Mouse (Mus musculus) CD4-positive helper T cell, adult 2 months (primary cell): ENCODE measurements around the gene Dnaja3.
A peak's percentile ranks its signal among the peaks of the same experiment; 100 is the strongest.

Experiments used
- DNase-seq: peaks from one replicate; pipeline ENCODE4 v3.0.0-alpha.2; 2012; ENCODE audit warnings: low read depth, missing footprints, low spot score

The Dnaja3 gene

DNA sequence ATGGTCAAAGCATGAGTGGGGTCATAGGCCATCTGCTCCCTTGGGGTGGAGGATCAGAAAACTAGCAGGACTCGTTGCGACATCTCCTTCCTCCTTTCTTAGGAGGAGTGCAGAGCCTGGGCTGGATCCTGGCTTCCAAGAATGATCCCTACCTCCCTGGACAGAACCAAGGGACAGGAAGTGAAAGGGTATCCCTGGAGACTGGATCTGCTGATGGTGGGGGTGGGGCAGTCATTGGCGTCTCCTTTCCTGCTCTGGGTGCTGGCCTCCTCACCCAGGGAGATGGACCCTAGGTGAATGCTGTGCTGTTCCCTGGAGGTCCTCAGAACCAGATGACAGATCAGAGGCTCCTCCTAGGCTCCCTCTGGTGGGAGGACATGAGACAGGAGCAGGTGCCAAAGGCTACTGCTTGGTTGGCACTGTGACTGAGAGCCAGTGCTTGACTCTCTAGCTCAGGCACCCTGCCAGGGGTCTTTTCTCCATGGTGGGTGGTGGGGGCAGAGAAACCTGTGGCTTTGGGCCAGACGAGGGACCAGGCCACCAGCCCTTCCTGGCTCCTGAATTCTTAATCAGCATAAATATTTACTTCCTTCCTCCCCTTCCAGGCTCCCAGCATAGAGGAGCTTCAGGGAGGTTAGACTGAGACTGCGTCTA, 33.2 kb upstream of the Dnaja3 start:
- DNase-seq = no peak

DNA sequence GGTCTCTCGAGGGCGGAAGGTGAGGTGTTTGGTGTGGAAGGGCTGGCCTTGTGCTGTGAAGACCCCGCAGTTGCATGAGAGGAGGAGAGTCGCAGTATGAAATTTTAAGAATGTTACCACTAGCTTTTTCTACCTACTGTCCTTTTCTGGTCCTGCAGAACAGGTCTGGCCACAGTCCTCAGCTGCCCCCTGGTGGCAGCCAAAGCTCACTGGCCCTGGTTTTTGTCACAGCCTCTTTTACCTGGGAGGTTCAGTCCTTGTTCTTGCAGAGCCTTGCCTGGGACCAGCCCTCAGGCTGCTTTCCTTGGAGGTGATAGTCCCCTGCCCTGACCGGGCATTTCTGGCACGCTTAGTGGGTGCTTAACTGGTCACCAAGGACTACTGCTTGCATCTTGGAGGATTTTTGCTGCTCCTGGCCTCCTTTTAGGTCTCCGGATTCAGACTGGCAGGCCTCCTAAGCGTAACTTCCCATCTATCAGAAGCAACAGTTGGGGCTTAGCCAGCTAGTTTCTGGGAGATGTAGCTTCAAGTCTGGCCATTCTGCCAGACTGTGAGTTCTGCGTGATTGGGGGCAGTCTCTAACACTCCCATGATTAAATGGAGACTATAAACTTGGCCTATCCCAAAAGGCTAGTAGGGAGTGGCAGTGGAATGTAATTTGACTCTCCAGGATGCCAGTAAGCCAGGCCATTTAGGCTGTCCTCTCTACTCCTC, 31.8 kb upstream of the Dnaja3 start:
- DNase-seq = peak; percentile 85

DNA sequence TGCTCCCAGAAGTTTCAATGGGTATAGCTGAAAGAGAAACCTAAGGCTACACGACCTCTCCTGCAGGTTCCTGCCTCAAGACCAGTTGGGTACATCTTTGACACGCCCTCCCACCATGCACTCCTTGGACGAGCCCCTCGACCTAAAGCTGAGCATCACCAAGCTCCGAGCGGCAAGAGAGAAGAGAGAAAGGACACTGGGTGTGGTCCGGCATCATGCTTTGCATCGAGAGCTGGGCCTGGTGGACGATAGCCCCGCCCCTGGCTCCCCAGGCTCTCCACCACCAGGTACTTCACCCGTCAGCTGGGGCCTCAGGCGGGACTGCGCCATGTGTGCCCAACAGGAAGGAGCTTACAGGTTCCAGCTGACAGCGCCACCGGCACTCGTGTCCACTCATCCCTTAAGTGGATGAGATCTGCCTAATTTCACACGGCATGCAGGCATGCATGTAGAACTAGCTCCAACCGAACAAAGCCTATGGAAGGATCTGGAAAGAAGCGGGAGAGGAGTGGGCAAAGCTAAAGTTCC, 31.2 kb upstream of the Dnaja3 start:
- DNase-seq = no peak

DNA sequence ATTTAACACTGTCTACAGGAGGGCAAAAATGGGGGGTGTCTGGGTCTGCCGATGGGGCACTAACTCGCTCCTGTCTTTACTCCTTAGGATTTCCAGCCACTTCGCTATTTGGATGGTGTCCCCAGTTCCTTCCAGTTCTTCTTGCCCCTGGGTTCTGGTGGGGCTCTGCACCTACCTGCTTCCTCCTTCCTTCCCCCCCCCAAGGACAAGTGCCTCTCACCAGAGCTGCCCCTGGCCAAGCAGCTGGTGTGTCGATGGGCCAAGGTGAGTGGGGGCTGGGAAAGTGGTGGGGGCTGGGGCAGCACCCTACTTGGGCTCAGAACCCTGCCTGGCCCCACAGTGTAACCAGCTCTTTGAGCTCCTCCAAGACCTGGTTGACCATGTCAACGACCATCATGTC, 28.6 kb upstream of the Dnaja3 start:
- DNase-seq = no peak

DNA sequence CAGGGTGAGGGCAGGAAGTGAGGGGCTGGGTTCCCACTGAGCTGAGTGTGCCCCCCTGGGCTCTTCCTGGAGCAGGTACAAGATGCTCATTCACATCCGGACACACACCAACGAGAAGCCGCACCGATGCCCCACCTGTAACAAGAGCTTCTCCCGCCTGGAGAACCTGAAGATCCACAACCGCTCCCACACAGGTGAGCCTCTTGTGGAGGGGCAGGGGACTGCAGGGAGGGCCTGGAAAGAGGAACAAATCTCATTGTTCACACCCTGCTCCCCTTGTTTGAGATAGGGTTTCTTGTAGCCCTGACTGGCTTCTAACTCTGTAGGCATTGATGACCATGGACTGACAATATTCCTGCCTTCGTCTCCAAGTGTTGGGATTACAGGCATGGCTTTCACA, 28.1 kb upstream of the Dnaja3 start:
- DNase-seq = no peak

DNA sequence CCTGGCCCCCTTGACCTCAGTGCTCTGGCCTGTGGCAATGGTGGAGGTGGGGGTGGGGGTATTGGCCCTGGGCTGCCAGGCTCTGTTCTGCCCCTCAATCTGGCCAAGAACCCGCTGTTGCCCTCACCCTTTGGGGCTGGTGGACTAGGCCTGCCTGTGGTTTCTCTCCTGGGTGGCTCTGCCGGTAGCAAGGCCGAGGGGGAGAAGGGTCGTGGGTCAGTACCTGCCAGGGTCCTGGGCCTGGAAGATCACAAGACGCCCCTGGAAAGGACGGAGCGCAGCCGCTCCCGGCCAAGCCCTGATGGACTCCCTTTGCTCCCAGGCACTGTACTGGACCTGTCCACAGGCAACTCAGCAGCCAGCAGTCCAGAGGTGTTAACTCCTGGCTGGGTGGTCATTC, 26.1 kb upstream of the Dnaja3 start:
- no peak for DNase-seq

DNA sequence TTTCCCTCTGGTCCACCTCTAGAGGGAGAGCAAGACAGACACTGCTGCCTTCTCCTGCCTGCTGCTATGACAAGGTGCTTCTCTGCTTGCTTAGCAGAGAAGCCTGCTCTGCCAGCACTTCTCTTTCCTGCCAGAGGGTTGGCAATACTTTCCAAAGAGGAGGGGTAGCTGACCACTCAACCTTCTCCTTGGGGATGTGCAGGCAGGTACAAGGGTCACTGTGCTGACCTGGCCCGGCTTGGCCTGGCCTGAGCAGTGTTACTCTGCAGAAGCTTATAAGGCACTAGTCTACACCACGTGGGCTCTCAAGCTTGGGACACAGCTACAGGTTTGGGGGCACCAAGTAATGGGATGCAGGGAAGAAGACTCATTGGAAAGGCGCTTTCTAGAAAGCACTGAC, 25.1 kb upstream of the Dnaja3 start:
- no peak for DNase-seq

DNA sequence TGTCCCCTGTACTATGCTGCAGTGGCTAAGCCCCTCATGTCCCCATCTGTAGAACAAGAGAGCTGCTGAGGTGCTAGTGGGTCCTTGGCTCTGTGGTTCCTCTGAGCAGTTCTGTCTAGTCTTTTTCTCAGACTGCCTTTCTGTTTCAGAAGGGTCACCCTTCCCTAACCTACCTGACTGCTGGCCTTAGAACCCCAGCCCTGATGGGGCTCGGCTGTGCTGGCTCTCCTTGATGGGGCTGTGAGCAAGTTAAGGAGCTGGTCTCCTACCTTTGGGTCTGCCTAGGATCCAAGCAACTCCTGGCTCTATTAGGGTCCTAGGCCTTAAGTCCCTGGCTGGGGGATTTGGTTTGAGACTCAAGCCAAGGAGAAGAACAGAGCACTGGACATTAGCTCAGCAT, 24.5 kb upstream of the Dnaja3 start:
- DNase-seq = no peak

DNA sequence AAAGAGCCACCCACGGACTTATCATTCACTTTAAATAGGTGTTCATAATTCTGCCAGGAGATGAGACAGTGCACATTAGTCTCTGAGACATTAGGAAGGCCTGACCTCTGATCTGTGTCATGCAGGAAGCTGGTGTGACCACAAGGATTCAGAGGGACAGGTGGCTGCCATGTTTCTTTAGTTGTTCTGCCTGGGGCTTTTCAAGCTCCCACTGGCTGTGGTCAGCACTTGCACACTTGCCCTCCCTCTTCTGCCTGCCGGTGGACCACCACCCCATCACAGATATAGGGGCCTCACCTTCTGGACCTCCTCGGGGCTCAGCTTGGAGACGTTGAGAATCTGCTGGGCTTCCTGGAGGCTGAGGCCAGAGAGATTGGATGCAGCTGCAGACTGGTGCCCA, 23.0 kb upstream of the Dnaja3 start:
- DNase-seq = no peak

DNA sequence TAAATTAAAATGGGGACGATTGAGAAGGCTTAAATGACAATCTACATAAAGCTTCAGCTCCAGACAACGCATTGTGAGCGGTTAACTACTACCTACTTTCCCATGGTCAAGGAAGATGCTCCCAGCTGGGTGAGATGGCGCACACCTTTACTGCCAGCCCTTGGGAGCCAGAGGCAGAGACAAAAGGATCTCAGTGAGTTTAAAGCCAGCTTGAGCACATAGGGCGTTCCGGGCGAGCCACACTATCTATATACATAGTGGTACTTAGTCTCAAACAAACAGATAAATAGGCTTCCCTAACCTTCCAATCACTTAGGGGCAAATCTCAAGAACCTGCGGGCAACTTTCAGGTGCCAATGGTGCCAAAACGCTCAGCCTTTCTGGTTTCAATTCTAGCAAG, 15.7 kb upstream of the Dnaja3 start:
- no peak for DNase-seq

DNA sequence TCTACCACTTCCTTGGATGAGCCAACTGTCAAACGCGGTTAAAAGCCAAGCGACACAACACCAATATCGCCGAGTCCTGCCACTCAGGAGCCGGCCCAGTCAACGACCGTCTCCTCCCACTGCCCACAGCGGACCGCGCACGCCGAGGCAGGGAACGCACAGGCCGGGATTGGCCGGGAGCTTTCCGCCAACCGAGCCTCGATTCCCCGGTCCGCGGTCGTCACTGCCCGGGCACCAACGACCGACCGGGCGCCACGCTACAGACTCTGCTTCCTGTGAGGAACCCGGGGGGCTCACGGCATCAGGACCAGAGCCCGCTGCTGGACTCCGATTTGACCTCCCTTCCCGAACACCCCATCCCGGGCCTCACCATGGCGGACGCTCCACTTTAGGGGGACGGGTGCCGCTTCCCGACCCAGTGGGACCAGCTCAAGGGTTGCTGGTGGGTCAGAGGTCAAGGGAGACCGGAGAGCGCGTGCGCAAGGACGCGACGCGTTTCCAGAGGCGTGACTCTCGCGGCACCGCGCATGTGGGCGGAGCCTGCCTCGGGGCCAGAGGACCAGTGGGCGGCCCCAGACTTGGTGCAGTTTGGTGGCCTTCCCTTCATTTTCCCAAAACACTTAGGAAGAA, 15.2 kb upstream of the Dnaja3 start, which contains the start of gene Pam16:
Pam16 (minus strand) TSS at position 508 of the 630 bp plus-strand sequence.
- peak; percentile 90 for DNase-seq

DNA sequence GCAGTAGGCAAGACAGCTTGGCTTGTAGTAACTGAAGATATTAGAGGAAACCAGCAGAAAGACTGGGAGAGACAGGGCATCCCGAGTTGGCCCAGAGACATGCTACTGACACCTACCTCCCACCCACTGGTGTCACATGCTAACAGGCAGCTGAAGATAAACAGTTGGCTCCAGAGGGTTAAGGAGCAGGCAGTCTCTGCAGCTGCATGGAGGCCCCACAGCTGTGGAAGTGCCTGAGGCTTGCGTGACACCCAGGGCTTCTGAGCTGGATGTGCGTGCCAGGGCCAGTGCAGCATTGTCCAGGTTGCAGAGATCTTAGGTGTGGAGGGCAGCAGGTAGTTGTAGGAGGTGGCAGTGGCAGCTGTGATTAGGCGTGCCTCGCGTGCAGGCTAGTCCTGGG, 12.7 kb upstream of the Dnaja3 start:
- DNase-seq = no peak

DNA sequence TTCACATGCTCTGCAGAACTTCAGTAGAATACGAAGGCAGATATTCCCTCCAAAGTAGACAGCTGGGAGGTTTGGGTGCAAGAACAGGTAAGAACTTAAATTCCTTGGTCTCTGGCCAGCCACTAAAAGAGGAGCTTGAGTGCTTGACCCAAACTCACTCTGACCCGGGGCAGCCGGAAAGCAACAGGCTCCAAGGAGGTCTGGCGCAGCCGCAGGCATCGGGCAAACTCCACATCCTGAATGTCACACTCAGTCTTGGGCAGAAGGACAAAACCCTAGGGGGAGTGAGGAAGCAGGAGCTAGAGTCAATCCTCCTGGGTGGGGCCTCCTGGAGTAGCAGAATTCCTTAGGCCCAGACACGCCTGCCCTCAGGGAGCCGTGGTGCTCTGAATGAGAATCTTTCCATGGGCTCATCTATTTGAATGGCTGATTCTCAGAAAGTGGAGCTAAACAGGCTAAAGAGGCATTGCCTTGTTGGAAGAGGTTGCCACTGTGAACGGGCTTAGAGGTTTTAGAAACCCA, 10.8 kb upstream of the Dnaja3 start:
- DNase-seq = no peak

DNA sequence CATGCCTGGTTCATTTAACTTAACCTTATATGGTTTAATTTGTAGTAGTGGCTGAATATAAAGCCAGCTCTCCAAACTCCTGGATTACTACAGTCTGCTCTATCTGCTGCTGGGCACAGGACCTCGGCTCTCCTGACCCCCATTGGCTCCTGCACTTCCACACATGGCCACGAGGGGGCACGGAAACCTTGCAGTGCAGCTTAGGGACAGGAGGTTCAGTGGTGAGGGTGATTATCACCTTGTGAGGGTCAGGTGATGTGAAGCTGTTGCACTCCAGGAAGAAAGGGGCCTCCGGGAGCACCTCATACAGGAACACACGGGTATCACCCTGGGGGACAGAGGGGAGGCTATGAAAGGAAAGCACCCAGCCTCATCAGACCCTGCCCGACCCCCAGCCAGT, 9.8 kb upstream of the Dnaja3 start:
- DNase-seq = peak; percentile 74

DNA sequence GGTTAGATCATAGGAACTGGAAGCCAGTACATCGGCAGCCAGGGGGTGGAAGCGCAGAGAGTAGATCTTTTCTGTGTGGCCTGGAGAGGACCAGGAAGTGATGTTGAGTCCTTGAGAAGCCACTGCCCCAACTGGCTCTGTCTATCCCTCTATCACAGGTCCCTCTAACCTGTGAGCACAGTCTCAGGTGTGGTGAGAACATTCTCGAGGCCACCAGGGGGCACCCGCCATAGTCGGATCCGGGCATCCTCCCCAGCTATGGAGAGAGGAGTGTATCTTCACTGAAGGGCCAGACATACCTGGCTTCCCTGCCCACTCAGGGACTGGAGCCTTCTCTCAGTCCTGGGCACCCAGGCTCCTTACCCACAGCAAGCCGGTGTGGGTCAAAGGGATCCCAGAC, 7.7 kb upstream of the Dnaja3 start:
- no peak for DNase-seq

DNA sequence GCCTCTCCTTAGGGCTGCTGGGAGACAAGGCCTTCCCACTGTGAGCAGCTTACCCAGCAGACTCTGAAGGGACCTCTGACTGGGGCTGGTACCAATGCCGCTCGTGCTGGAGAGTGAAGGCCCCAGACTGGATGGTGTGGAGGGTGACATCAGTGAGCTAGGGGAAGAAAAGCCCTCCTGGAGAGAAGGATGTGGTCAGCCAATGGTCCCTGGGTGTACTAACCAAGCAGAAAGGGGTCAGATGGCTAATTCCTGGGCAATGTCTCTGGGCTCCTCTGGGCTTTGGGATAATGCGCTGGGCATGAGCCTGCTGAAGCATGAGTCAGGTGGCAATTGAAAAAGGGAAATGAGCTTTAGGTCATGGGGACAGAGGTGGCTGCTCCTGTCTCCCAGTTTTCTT, 6.1 kb upstream of the Dnaja3 start:
- DNase-seq = no peak

DNA sequence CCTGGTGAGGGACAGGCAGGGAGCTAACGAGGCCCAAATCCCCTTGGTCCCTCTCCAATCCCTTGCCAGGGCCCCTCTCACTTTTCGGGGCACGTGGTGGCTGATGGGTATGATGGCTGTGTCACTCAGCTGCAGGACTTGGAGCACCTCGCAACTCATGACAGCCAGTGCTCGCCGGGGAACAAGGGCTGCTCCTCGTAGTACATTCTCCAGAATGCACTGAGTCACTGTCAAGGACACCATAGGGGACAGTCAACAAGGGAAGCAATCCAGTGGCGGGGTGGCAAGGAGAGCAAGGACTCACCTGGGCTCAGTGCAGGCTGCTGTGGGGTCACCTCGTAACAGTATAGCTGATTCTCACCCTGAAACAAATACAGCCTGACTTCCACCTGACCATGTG, 5.1 kb upstream of the Dnaja3 start:
- no peak for DNase-seq

DNA sequence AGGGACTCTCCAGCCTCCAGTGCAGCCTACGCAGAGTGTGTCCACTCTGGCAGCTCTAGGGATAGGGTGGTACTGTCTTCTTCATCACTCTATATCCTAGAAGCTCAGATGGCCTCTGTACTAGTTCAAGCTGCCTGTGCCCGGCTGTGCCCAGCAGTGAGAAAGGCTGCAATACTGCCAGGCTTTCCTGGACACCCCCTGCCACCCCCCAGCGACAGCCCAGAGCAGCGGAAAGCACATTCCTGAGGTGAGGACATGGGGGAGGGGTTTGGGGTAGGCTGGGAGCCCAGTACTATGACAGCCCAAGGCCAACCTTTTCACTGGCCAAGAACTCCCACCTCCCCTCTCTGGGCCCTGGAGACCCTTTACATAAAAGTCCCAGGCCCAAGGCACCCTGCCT, 4.0 kb upstream of the Dnaja3 start:
- no peak for DNase-seq

DNA sequence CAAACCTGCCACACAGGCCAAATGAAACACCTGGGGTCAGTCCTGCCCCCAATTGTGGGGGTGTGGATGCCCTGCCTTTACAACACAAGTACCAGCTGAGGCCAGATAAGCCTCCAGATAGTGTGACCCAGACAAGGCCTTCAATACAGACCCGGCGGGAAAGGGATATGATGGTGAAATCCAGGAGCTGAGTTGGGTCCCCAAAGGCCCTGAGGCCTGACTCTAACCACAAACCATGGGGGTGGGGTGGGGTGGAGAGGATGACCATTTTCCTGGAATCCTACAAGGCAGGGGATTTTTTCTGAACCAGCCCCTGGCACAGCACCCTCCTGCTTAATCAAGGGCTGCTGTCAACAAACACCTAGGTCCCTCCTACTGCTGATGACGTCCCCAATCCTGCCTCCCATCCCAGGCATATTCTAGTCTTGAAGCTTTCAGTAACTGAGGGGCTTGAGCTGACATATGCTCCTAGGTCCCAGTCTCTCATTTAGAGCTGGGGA, 848 bp upstream of the Dnaja3 start:
- DNase-seq = no peak

DNA sequence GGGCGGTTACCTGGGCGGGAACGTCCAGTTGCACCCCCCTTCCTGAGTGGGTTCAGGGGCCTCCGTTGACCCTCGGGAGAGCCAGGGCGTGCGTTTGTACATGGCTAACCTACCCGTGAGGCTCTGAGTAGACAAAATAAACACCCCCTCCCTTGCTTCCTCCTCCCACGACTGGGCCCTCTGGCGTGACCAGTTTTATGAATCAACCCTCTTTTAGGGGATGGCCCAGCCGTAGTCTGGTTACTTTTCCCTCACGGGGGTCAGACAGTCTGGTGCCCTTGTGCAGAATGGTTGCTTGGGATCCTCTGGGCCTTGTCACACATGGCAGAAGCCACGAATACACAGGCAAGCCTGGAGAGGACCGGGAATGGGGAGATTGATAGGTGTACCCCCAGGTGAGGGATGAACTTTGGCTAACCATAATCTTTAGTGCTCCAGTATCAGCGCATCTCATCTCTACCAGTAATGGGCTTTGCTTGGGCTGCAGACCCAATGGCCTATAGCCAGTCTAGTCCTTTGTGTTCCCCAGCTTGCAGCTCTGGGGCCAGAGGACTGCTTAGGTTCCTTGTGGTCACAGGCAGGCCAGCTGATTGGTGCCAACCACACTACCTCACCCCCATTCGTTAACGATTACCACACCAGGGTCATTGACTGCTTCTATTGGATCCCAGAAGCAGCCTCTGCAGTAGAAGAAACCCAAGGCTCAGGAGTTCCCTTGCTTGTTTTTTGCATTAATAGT, 647 bp downstream of the Dnaja3 start:
- DNase-seq = no peak

DNA sequence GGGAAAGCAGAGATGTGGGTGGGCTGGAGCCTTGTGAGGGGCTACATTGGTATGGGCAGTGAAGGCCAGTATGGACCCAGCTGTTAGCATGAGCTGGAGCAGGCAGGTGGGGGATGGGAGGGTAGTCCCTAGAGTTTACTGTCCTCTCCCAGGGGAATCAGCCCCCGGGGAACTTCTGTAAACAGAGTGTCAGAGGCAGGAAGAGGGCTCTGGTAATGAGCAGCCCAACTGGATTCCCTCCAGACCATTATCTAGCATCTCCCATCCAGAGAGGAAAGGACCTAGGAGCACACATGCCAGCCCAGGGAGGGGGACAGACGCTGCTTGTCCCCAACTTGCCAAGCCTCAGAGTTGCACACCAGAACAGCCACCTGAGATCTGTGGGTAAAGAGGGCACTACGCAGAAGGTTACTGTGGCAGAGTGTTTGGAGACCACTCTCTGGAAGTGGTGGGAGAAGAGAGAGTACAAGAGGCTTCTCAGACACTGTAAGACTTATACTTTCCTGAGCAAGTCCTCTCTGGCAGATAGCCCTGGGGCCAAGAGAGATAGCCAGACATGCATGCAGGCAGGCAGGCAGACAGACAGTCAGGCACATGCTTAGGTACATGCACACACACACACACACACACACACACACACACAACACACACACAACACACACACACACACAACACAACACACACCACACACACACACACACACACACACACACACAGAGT, 1.5 kb downstream of the Dnaja3 start:
- DNase-seq = no peak
